Mouse (Mus musculus): ENCODE results near the gene Ppp1r16b. TPM values are rescaled to one million over a fixed set of nuclear protein-coding genes. Genes with fewer than 3 reads are reported as not detected.

The Ppp1r16b gene
- polyA plus RNA-seq, 1 experiment from 2014 or later, result 2.2 TPM

DNA sequence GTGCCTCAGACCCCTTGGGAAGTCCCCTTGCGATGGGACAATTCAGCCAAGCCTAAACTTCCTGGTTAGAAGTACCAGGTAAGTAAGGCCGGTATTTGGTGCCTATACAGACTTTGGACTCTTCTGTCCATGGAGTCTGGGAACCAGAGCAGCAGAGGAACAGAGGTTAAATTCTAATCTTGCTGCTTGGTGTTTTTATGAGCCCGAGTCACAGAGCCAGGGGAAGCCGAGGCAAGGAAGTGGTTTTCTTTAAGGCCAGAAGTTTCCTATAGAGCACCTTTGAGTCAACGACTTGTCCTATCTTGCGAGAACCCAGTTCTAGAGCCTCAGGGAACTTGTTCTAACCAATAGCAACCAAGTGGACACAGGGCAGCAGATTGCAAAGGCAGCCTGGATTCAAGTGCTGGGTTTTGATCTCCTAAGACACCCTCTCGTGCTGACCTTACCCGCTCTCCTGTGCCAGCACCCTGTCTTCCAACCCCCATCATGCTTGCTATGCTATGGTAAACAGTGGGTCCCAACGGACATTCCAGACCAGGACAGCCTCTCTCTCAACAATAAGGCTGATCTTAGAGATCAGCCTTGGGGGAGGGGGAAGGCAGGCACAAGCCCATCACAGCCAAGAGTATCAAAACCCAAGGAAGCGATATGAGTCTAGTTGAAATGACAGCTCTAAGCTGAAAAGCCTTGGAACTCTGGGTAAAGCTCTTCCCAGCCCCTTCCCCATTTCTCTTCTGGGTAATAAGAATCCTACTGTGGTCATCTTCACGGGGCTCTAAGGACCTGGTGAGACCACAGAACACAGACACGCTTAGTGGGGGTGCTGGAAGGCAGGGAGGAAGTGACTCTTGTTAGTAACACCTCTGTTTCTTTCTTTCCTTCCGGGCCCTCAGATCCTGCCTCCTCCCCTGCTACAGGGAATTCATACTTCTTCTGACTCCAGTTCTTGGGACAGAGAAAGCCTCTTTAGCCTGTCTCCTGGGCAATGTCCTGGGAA lies 4.3 kb downstream of the Ppp1r16b start:
- WGBS, result 55% methylated on average over 13 of the region's 13 CpGs
- H3K27ac ChIP-seq (replicated peaks; ENCODE audit: low read depth, low read length), result no peak overlapping the region
- no peak for DNase-seq (ENCODE audit: low spot score)
- no peak overlapping the region for H3K4me3 ChIP-seq (ENCODE audit: low read depth, low read length)
- no peak for ATAC-seq (replicated peaks; ENCODE audit: insufficient number of reproducible peaks, low FRiP score, low TSS enrichment, low read depth)
- no peak overlapping the region for H3K4me2 ChIP-seq (ENCODE audit: low read depth, low read length)
- no peak overlapping the region for H3K9ac ChIP-seq (replicated peaks; ENCODE audit: low read length)
- peaks cover 4% of the 10 kb centered on the region; the same call in 1 of the 2 replicates for H3K4me1 ChIP-seq (ENCODE audit: control insufficient read depth, insufficient read depth, low read length)
- no peaks in the 10 kb centered on the region for H3K36me3 ChIP-seq (replicated peaks; ENCODE audit: control insufficient read depth, insufficient read depth, low read depth, low read length)
- peaks cover 36% of the 10 kb centered on the region for H3K27me3 ChIP-seq (ENCODE audit: control insufficient read depth, insufficient read depth, low read length)
- no peaks in the 10 kb centered on the region for H3K9me3 ChIP-seq (replicated peaks; ENCODE audit: control insufficient read depth, low read length)

DNA sequence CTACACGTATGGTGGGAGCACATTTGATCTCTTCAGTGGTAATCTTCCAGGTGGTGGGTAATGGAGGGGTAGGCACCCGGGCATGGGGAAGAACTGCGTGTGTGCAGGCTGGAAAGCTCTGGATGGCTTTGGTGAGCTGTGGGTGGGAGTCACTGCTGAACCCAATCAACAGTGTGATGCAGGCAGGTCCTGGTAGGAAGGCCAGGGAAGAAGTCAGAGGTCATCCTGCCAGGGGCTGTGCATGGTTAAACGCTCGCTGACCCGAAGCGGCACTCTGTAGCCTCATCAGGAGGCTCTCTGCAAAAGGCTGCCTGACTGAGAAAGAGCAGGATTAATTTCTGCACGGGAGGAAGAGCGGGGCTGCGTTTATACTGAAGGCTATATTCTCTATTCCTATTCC lies 5.4 kb downstream of the Ppp1r16b start:
- Histone ChIP-seq H3K9me3 (replicated peaks; ENCODE audit: control insufficient read depth, low read length) (no peaks in the 10 kb centered on the region), H3K36me3 (replicated peaks; ENCODE audit: control insufficient read depth, insufficient read depth, low read depth, low read length) (no peaks in the 10 kb centered on the region), H3K4me1 (ENCODE audit: control insufficient read depth, insufficient read depth, low read length) (peaks cover 4% of the 10 kb centered on the region; the same call in 1 of the 2 replicates), H3K27ac (replicated peaks; ENCODE audit: low read depth, low read length) (no peak overlapping the region), H3K4me3 (ENCODE audit: low read depth, low read length) (no peak overlapping the region), H3K27me3 (ENCODE audit: control insufficient read depth, insufficient read depth, low read length) (peaks cover 36% of the 10 kb centered on the region), H3K4me2 (ENCODE audit: low read depth, low read length) (no peak overlapping the region), H3K9ac (replicated peaks; ENCODE audit: low read length) (no peak overlapping the region)
- DNase-seq (ENCODE audit: low spot score) (no peak), ATAC-seq (replicated peaks; ENCODE audit: insufficient number of reproducible peaks, low FRiP score, low TSS enrichment, low read depth) (no peak)
- WGBS, result 6% methylated on average over 10 of the region's 10 CpGs

DNA sequence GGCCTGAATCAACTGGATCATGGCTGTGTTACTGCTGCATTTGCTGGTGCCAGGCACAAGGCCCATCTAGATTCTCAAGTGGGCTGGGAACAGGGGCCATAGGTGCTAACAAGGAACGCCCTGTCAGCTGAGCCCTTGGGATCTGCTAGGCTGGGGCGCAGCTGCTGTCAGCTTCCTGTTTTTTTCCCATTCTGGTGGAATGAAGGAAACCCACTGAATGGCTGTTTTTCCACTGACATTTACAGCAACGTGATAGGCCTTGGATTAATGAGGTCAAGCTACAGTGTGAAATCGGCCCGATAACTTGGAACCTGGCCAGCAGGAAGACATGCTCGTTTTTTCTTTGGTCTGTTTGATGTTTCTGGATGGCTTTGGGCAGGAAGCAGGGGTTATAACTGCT lies 7.6 kb downstream of the Ppp1r16b start:
- ATAC-seq (replicated peaks; ENCODE audit: insufficient number of reproducible peaks, low FRiP score, low TSS enrichment, low read depth), result no peak
- peak; percentile 45 for DNase-seq (ENCODE audit: low spot score)
- H3K27ac ChIP-seq (replicated peaks; ENCODE audit: low read depth, low read length), result no peak overlapping the region
- WGBS, result 27% methylated on average over 6 of the region's 6 CpGs
- H3K4me2 ChIP-seq (ENCODE audit: low read depth, low read length), result no peak overlapping the region
- H3K9ac ChIP-seq (replicated peaks; ENCODE audit: low read length), result no peak overlapping the region
- H3K9me3 ChIP-seq (replicated peaks; ENCODE audit: control insufficient read depth, low read length), result no peaks in the 10 kb centered on the region
- H3K4me1 ChIP-seq (ENCODE audit: control insufficient read depth, insufficient read depth, low read length), result peaks cover 4% of the 10 kb centered on the region; the same call in 1 of the 2 replicates
- peaks cover 18% of the 10 kb centered on the region for H3K27me3 ChIP-seq (ENCODE audit: control insufficient read depth, insufficient read depth, low read length)
- no peak overlapping the region for H3K4me3 ChIP-seq (ENCODE audit: low read depth, low read length)
- no peaks in the 10 kb centered on the region for H3K36me3 ChIP-seq (replicated peaks; ENCODE audit: control insufficient read depth, insufficient read depth, low read depth, low read length)

DNA sequence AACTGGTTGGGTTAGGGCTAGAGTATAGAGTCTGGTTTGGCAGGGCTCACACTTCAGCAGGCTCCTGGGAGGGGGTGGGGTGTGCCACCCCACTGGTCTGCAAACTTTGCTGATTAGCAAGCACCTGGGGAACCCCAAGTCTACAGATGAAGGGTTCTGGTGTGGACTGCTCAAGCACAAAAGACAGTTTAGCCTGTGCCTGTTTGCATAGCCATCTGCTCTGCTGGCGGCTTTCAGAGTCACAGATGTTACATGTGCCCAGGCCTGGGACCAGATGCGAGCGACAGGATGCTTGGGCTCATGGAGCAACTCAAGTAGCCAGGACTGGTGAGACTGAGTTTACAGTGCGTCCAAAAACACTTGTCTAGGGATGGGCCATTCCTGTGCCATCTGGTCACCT lies 8.3 kb downstream of the Ppp1r16b start:
- Histone ChIP-seq H3K4me1 (ENCODE audit: control insufficient read depth, insufficient read depth, low read length) (0 out of 2 replicates have a peak, but pooled peaks cover under 1% of the 10 kb centered on the region), H3K4me2 (ENCODE audit: low read depth, low read length) (no peak overlapping the region), H3K36me3 (replicated peaks; ENCODE audit: control insufficient read depth, insufficient read depth, low read depth, low read length) (no peaks in the 10 kb centered on the region), H3K27me3 (ENCODE audit: control insufficient read depth, insufficient read depth, low read length) (peaks cover 11% of the 10 kb centered on the region), H3K9me3 (replicated peaks; ENCODE audit: control insufficient read depth, low read length) (no peaks in the 10 kb centered on the region), H3K4me3 (ENCODE audit: low read depth, low read length) (no peak overlapping the region), H3K27ac (replicated peaks; ENCODE audit: low read depth, low read length) (no peak overlapping the region), H3K9ac (replicated peaks; ENCODE audit: low read length) (no peak overlapping the region)
- no peak for ATAC-seq (replicated peaks; ENCODE audit: insufficient number of reproducible peaks, low FRiP score, low TSS enrichment, low read depth)
- 48% methylated on average over 4 of the region's 4 CpGs for WGBS
- no peak for DNase-seq (ENCODE audit: low spot score)

DNA sequence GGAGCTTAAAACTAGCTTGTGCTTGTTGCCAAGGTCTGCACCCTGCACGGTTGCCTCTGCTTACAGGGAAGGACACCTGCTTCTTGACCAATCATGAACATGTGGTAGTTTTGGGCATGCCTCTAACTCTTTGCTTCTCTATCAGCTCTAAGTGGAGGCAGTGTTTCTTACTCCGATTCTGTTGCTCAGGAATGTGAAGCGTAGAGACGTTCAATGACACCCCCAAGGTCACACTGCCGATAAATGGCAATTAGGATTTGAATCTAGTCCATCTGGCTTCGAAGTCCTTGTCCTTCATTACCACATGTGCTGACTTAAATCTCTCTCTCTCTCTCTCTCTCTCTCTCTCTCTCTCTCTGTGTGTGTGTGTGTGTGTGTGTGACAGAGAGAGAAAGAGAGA lies 8.9 kb downstream of the Ppp1r16b start:
- H3K27ac ChIP-seq (replicated peaks; ENCODE audit: low read depth, low read length), result no peak overlapping the region
- H3K4me2 ChIP-seq (ENCODE audit: low read depth, low read length), result no peak overlapping the region
- ATAC-seq (replicated peaks; ENCODE audit: insufficient number of reproducible peaks, low FRiP score, low TSS enrichment, low read depth), result no peak
- H3K27me3 ChIP-seq (ENCODE audit: control insufficient read depth, insufficient read depth, low read length), result peaks cover 5% of the 10 kb centered on the region
- H3K4me1 ChIP-seq (ENCODE audit: control insufficient read depth, insufficient read depth, low read length), result no peaks in the 10 kb centered on the region
- H3K9ac ChIP-seq (replicated peaks; ENCODE audit: low read length), result no peak overlapping the region
- H3K36me3 ChIP-seq (replicated peaks; ENCODE audit: control insufficient read depth, insufficient read depth, low read depth, low read length), result no peaks in the 10 kb centered on the region
- no peaks in the 10 kb centered on the region for H3K9me3 ChIP-seq (replicated peaks; ENCODE audit: control insufficient read depth, low read length)
- WGBS, result 76% methylated on average over 6 of the region's 6 CpGs
- no peak overlapping the region for H3K4me3 ChIP-seq (ENCODE audit: low read depth, low read length)
- no peak for DNase-seq (ENCODE audit: low spot score)

DNA sequence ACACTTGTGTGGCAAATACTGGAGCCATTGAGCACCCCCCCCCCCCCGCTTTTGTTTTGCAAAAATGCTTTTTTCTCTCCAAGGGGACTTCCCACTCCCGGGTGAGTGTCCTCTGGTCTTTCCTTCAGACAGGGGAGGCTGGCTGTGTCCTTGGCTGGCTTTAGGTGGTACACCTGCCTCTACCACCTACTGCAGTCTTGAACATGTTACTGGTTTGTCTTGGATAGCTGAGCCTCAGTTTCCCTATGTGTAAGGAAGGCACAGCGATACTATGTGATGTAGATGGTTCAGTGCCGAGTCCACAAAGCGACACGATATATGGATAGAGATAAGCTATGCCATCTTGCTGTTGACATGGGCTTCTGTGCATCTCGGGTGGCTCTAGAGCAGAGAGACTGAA lies 9.6 kb downstream of the Ppp1r16b start:
- 84% methylated on average over 7 of the region's 7 CpGs for WGBS
- Histone ChIP-seq H3K27ac (replicated peaks; ENCODE audit: low read depth, low read length) (no peak overlapping the region), H3K4me2 (ENCODE audit: low read depth, low read length) (no peak overlapping the region), H3K27me3 (ENCODE audit: control insufficient read depth, insufficient read depth, low read length) (no peaks in the 10 kb centered on the region), H3K36me3 (replicated peaks; ENCODE audit: control insufficient read depth, insufficient read depth, low read depth, low read length) (no peaks in the 10 kb centered on the region), H3K4me3 (ENCODE audit: low read depth, low read length) (no peak overlapping the region), H3K9ac (replicated peaks; ENCODE audit: low read length) (no peak overlapping the region), H3K4me1 (ENCODE audit: control insufficient read depth, insufficient read depth, low read length) (no peaks in the 10 kb centered on the region), H3K9me3 (replicated peaks; ENCODE audit: control insufficient read depth, low read length) (no peaks in the 10 kb centered on the region)
- DNase-seq (ENCODE audit: low spot score) (no peak), ATAC-seq (replicated peaks; ENCODE audit: insufficient number of reproducible peaks, low FRiP score, low TSS enrichment, low read depth) (no peak)

GRCm38 (mm10) chr2:158675161-158675560 lies 10.0 kb downstream of the Ppp1r16b start:
- no peaks in the 10 kb centered on the region for H3K27me3 ChIP-seq (ENCODE audit: control insufficient read depth, insufficient read depth, low read length)
- ATAC-seq (replicated peaks; ENCODE audit: insufficient number of reproducible peaks, low FRiP score, low TSS enrichment, low read depth) (no peak), DNase-seq (ENCODE audit: low spot score) (no peak)
- no peaks in the 10 kb centered on the region for H3K4me1 ChIP-seq (ENCODE audit: control insufficient read depth, insufficient read depth, low read length)
- no peak overlapping the region for H3K27ac ChIP-seq (replicated peaks; ENCODE audit: low read depth, low read length)
- WGBS, result 80% methylated on average over 6 of the region's 6 CpGs
- H3K4me2 ChIP-seq (ENCODE audit: low read depth, low read length), result no peak overlapping the region
- H3K36me3 ChIP-seq (replicated peaks; ENCODE audit: control insufficient read depth, insufficient read depth, low read depth, low read length), result no peaks in the 10 kb centered on the region
- H3K4me3 ChIP-seq (ENCODE audit: low read depth, low read length), result no peak overlapping the region
- no peak overlapping the region for H3K9ac ChIP-seq (replicated peaks; ENCODE audit: low read length)
- H3K9me3 ChIP-seq (replicated peaks; ENCODE audit: control insufficient read depth, low read length), result no peaks in the 10 kb centered on the region

GRCm38 (mm10) chr2:158675907-158676533 lies 10.8 kb downstream of the Ppp1r16b start:
- no peaks in the 10 kb centered on the region for H3K9me3 ChIP-seq (replicated peaks; ENCODE audit: control insufficient read depth, low read length)
- WGBS, result 88% methylated on average over 12 of the region's 12 CpGs
- H3K36me3 ChIP-seq (replicated peaks; ENCODE audit: control insufficient read depth, insufficient read depth, low read depth, low read length), result no peaks in the 10 kb centered on the region
- no peak for DNase-seq (ENCODE audit: low spot score)
- no peak overlapping the region for H3K27ac ChIP-seq (replicated peaks; ENCODE audit: low read depth, low read length)
- H3K4me2 ChIP-seq (ENCODE audit: low read depth, low read length), result no peak overlapping the region
- no peak overlapping the region for H3K9ac ChIP-seq (replicated peaks; ENCODE audit: low read length)
- no peaks in the 10 kb centered on the region for H3K27me3 ChIP-seq (ENCODE audit: control insufficient read depth, insufficient read depth, low read length)
- H3K4me3 ChIP-seq (ENCODE audit: low read depth, low read length), result no peak overlapping the region
- ATAC-seq (replicated peaks; ENCODE audit: insufficient number of reproducible peaks, low FRiP score, low TSS enrichment, low read depth), result no peak
- no peaks in the 10 kb centered on the region for H3K4me1 ChIP-seq (ENCODE audit: control insufficient read depth, insufficient read depth, low read length)
